Mouse (Mus musculus) neural tube, embryonic 14.5 days (tissue): ENCODE results near the gene Ddo. TPM values are rescaled to one million over a fixed set of nuclear protein-coding genes. Genes with fewer than 3 reads are reported as not detected.

Source experiments
- ATAC-seq: fragments of 200-750 bp; cut with Nextera tagmentation; 2 replicates; pipeline ENCODE4 v1.8.0; 2017; ENCODE audit warnings: low read depth, mild to moderate bottlenecking, moderate TSS enrichment, moderate library complexity
- H3K27ac ChIP-seq: fragments of 300-500 bp; sonication (generic); 2 replicates; pipeline ENCODE4 v1.5.1; 2014; ENCODE audit warnings: low read depth, mild to moderate bottlenecking, control low read depth, low read length, moderate library complexity, mixed read lengths
- H3K27me3 ChIP-seq: fragments of 300-500 bp; sonication (generic); 2 replicates; pipeline ENCODE4 v1.6.1; 2014; ENCODE audit warnings: low read length; ENCODE audit not compliant: control insufficient read depth, insufficient read depth
- H3K36me3 ChIP-seq: fragments of 300-500 bp; sonication (generic); 2 replicates; pipeline ENCODE4 v1.6.1; 2014; ENCODE audit warnings: low read length, mixed read lengths; ENCODE audit not compliant: control insufficient read depth, insufficient read depth
- H3K4me1 ChIP-seq: fragments of 300-500 bp; sonication (generic); 2 replicates; pipeline ENCODE4 v1.6.1; 2014; ENCODE audit warnings: low read length; ENCODE audit not compliant: control insufficient read depth, insufficient read depth
- H3K4me2 ChIP-seq: fragments of 300-500 bp; sonication (generic); 2 replicates; pipeline ENCODE4 v1.6.1; 2014; ENCODE audit warnings: mild to moderate bottlenecking, low read depth, low read length, control low read depth
- H3K4me3 ChIP-seq: fragments of 300-500 bp; sonication (generic); 2 replicates; pipeline ENCODE4 v1.5.1; 2014; ENCODE audit warnings: low read depth, low read length, control low read depth, mixed read lengths
- H3K9ac ChIP-seq: fragments of 300-500 bp; sonication (generic); replicated peaks from 2 replicates; pipeline ENCODE4 v1.6.1; 2014; ENCODE audit warnings: low read depth, mild to moderate bottlenecking, control low read depth, low read length, mixed read lengths
- H3K9me3 ChIP-seq: fragments of 300-500 bp; sonication (generic); 2 replicates; pipeline ENCODE4 v1.6.1; 2016; ENCODE audit warnings: low read length; ENCODE audit not compliant: control insufficient read depth
- WGBS: fragments of 180-500 bp; shearing (Covaris S2); extraction: QIAGEN DNeasy Blood & Tissue Kit; methylation state at CpG from one replicate; pipeline ENCODE4 v1.1.7; 2014; 5-methylcytosine and 5-hydroxymethylcytosine counted together
- polyA plus RNA-seq: library from polyadenylated mRNA; unstranded; fragments of >200 nt; fragmentation: Nextera tagmentation; extraction: Ambion mirVana; gene quantifications from 2 replicates; pipeline ENCODE4 v1.2.1, GENCODE M21; 2014

The Ddo gene
- polyA plus RNA-seq, 1 experiment from 2014 or later: 1.0 TPM

GRCm38 (mm10) chr10:40730200-40730599 is 100.4 kb downstream of the Ddo start:
- no peaks in the 10 kb centered on the region for H3K9me3 ChIP-seq
- no peak overlapping the region for H3K4me2 ChIP-seq
- ATAC-seq: no peak
- no peak overlapping the region for H3K4me3 ChIP-seq
- H3K36me3 ChIP-seq: no peaks in the 10 kb centered on the region
- H3K27ac ChIP-seq: no peak overlapping the region
- no peak overlapping the region for H3K9ac ChIP-seq
- 0 out of 2 replicates have a peak, but pooled peaks cover 8% of the 10 kb centered on the region for H3K4me1 ChIP-seq
- 84% methylated on average over 5 of the region's 5 CpGs for WGBS
- H3K27me3 ChIP-seq: no peaks in the 10 kb centered on the region

Other genes starting within 250 kb of the Ddo start
- gene Slc22a16, start 59.7 kb upstream of the Ddo start, polyA plus RNA-seq: not detected in 2 replicates
- 0.83 and 1.1 TPM in 2 replicates for gene Mettl24, start 53.3 kb downstream of the Ddo start, polyA plus RNA-seq